Mouse (Mus musculus): ENCODE data around the gene Hist1h2ak.

GRCm38 (mm10) chr13:21722993-21723836 is 30.4 kb downstream of the Hist1h2ak start:
- TF ChIP-seq POLR2A (IDR thresholded peaks at IDR 0.05; ENCODE audit: low read depth, low read length) (no peak), CTCF (IDR thresholded peaks at IDR 0.05; ENCODE audit: extremely low read depth, insufficient read length, insufficient replicate concordance, low read depth, low read length) (no peak)
